Mouse (Mus musculus) heart, adult 8-10 months (tissue): ENCODE data around the gene Cenpi. TPM values are rescaled to one million over a fixed set of nuclear protein-coding genes. Genes with fewer than 3 reads are reported as not detected.
"Not testable (repeated sequence)": the region's sequence is repeated elsewhere in the genome, so short reads cannot be mapped to it uniquely, and the experiment has no call there.

ENCODE experiments used
- DNase-seq: peaks from one replicate; pipeline ENCODE4 v3.0.0; 2022; ENCODE audit warnings: low spot score
- total RNA-seq, 4 experiments: library from RNA; stranded (reverse); gene quantifications; 2 replicates each; pipeline ENCODE4 v1.2.4; 2022

Gene Cenpi
- under 1 TPM in 3 of 4 experiments, not detected in 1; 0.09 to 0.43 (median 0.12) TPM for total RNA-seq

- DNase-seq = peak; percentile 79
These were observed at the start of gene Cenpi for GRCm38 (mm10) chrX:134307534-134308274. TSS of gene Cenpi (plus strand) at chrX:134308084.

DNA sequence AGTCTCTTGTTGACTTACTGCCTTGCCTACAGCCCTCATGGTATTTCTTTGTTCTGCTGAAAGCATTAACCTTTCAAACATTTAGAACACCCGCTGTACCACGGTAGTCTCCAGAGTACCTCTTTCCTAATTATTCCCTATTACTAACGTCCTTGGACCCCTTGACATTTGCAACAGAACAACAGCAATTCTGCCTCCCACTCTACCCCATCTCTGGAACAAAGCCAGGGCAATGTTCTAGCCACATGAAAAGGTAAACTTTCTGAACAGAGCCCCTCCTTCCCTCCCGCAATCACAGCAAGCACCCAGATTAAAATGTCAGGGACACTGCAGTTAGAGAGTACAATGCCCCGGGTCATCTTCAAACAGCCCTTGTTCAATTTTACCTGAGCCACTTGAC lies 46.7 kb upstream of the Cenpi start:
- no peak for DNase-seq

DNA sequence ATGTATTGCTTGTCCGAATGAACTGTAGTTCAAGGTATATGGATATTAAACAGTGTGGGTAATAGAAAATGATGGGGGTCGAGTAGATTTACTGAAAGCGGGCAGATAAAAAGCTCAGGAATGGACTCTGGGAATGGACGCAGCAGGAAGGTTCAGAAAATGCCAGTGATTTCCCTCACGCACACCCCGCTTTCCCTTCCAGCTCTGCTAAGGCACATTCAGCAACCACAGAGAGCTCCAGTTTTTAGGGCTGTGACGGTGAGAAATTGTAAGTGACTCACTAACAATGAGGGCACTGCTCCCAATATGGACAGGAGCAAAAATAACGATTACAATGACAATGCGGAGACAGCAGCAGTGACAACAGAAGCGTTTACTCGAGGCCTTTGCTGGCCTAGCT lies 45.8 kb upstream of the Cenpi start:
- no peak for DNase-seq

- peak; percentile 9 for DNase-seq
These were observed 32.2 kb upstream of the Cenpi start for GRCm38 (mm10) chrX:134275715-134276114.

DNA sequence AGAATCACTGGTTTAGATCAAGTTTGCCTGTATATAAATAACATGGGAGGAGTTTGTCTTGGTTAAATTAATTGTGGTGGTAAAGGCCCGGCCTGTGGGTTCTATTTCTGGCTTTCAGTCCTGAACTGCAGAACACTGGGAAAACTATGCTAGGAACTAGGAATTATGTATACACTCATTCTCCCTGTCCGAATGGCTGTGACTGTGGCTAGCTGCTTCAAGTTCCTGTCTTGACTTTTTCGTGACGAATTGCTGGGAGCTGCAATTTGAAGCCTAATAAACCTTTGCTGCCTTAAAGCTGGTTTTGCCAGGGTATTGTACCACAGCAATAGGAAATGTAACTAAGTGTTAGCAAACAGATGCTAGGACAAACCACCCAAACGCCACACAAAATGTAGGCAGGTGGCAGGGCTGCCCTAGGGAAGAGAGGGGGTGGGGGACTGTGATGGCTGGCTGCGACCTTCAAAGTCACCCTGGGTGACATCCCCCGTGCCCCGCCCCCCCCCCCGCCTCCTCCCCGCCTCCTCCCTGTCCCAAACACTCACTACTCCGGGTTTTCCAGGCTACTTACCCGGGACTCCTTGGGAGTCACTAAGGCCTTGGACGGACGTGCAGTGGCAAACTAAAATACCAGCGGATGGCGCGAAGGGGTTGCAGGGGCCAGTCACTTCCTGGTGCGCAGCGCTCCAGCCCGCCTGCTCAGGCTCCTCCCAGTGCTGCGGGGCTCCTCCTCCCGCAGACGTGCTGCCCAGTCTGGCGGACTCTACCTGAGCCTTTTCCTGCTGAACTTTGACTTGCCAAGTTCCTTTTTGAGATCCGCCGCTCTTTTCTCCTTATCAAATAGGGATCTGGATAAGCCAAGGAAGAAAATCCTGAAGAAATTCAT lies 31.4 kb upstream of the Cenpi start, which contains the start of gene Trmt2b:
Gene Trmt2b (minus strand): TSS at position 710 of the 886 bp plus-strand sequence.
- DNase-seq = peak; percentile 48

DNA sequence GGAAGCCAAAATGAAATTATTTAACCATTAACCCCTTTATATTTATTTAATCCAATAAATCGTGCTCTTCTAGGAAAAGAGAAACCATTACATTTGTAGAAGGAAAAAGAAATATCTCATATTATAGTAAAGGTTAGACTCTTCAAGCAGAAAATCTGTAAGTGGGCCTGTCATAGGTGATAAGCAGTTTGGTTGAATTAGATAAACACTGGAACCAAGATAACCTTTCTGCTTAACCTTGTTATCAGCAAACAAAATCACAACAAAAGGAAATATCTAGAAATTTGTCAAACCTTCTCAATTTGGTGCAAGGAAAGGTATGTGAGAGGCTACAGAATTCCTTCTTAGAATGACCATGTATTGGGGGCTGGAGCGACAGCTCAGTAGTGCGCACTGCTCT lies 27.4 kb upstream of the Cenpi start:
- DNase-seq = no peak

GRCm38 (mm10) chrX:134285102-134285501 lies 22.8 kb upstream of the Cenpi start:
- DNase-seq = no peak

GRCm38 (mm10) chrX:134285791-134286190 lies 22.1 kb upstream of the Cenpi start:
- DNase-seq = no peak

DNA sequence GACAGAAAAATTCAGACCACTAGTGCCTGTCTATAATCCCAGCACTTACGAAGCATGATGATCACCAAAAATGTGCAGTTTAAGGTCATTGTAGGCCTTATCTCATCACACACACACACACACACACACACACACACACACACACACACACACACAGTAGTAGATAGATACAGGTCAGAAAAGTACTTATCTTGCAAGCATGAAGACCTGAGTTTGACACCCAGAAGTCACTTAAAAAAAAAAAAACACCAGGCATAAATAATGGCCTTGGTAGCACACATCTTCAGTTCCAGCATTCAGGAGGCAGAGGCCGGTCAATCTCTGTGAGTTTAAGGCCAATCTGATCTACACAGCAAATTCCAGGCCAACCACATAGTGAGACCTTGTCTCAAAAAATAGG lies 20.6 kb upstream of the Cenpi start:
- no peak for DNase-seq

DNA sequence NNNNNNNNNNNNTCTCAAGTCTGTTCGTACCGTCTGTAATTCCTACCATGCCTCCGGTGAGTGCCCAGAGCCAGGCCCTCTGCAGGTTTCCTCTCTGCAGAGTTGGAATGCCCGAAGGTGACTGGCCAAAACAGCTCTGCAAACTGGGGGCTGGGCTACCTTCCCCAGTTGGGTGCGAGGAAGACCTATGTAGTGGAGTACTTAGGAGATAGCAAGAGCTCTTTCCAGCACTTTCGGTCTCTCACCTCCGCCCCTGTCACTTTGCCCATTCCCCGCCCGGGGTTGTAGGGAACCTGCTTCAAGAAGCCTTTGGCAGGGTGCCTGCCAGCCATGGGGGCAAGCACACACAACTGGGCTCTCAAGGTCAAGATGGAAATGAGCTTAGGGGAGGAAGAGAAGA lies 11.6 kb upstream of the Cenpi start:
- DNase-seq = no peak

DNA sequence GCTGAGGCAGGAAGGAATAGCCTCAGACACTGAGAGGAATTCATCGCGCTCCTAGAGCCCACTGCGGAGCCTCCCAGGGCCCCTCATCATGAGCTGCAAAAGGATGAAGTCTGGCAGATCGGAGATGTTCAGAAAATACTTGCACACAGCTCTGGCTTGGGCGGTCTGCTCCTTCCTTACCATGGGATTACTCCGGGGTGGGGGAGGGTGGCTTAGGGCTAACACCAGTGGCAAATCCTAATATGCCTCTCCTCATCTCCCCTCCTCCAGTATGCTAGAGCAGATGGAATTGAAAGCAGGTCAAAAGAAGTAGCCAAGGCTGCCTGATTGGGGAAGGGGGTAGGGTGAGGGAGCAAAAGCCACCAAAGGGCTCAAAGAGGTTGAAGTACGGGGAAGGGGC lies 11.1 kb upstream of the Cenpi start:
- no peak for DNase-seq

- DNase-seq = no peak
These were observed 10.7 kb upstream of the Cenpi start for GRCm38 (mm10) chrX:134297195-134297594.

DNA sequence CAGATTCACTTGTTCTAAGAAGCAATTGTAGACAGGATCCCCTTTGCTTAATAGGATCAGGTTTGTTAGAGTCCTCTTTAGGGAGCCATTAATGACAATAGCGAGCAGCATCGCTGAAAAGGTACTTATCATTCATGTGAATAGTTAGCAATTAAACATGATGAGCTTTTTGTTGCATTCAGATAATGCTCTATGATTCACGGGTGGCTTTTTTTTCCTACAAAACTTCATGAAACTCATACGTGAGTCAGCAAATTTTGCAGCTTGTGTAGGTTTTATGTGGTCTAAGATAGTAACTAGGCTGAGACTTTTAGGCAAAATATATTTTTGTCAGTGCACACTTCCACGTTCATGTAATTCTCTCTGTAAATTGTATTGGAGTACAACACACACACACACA lies 7.7 kb upstream of the Cenpi start:
- no peak for DNase-seq

GRCm38 (mm10) chrX:134303287-134303686 lies 4.6 kb upstream of the Cenpi start:
- no peak for DNase-seq

GRCm38 (mm10) chrX:134308275-134308634 lies 371 bp downstream of the Cenpi start:
- DNase-seq = no peak

DNA sequence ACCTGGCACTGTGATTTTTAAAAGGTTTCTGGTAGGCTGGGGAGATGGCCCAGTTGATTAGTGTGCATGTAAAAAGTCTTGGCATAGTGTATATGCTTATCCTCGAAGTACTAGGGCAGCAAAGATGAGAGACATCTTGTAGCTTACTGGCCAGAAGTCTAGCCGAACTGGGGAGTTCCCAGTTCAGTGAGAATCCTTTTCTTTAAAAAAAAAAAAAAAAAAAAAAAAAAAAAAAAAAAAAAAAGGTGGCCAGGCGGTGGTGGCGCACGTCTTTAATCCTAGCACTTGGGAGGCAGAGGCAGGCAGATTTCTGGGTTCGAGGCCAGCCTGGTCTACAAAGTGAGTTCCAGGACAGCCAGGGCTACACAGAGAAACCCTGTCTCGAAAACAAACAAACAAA lies 3.3 kb downstream of the Cenpi start:
- not testable (repeated sequence) for DNase-seq

GRCm38 (mm10) chrX:134319153-134319932 lies 11.5 kb downstream of the Cenpi start:
- DNase-seq = no peak

- no peak for DNase-seq
These were observed 25.4 kb downstream of the Cenpi start for GRCm38 (mm10) chrX:134333280-134333679.

DNA sequence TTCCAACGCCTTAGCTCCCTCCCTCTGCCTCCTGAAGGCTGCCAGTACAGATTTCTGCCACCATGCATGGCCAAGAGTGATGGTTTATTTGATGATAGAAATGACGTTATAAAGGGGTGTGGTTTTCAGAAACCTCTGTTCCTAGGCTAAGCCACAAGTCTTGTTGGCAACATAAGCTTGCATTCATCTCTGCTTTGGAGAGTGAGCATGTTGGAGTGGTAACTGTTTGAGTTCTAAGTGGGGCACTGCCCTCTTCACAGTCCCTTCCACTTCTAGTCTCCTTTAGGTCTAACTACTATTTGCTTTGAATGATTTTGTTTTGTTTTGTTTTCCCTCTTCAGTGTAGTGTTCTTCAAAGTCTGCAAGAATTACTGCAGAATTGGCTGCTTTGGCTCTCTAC lies 34.9 kb downstream of the Cenpi start:
- no peak for DNase-seq

- no peak for DNase-seq
These were observed 42.3 kb downstream of the Cenpi start for GRCm38 (mm10) chrX:134350205-134350604.

GRCm38 (mm10) chrX:134353848-134354247 lies 46.0 kb downstream of the Cenpi start:
- DNase-seq = no peak

- DNase-seq = no peak
These were observed 51.5 kb downstream of the Cenpi start for GRCm38 (mm10) chrX:134359336-134359735.
